Mouse (Mus musculus) Muller cell, postnatal 12 days (primary cell): Measurements from ENCODE around the gene Syngr4.
"Not testable (repeated sequence)": the region's sequence is repeated elsewhere in the genome, so short reads cannot be mapped to it uniquely, and the experiment has no call there.

Experiments
- DNase-seq: peaks from one replicate; pipeline ENCODE4 v3.0.0-alpha.2; 2015; ENCODE audit errors: inconsistent ontology term

Gene Syngr4

DNA sequence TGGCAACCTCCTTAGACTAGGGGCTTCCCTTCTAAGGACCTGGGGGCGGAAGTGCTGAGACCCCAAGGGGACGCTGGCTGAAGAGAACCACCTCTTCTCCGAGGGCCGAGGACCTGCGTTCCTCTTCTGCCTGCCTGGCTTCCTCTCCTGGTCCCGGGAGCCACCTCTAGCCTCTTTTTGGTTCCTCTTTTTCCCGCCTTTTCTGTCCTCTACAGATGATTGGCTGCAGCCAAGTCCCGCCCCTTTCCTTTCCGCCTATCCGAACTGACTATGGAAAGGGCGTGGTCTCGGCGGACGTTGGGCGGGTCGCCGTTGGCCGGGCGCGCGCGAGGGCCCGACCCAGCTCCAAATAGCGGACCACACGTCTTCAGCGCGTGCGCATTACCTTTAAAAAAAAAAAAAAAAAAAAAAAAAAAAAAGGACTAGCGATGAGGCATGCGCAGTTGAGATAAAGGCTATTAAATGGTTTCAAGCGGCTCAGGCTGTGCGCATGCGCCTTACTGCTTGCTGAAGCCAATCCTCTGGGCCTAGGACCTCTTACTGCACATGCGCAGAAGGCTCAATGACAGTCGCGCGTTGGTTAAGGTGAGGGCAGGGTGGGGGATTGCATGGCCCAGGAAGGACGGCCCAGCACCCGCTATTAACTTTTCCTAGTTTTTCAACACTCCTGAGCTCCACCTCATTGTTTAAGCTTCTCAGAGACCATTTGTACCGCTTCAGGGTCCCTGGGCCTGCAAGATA is at the start of gene Syngr4, which contains the start of gene Tmem143:
Gene Syngr4, minus strand, starts transcription at position 198 of the 741 bp plus-strand sequence.
Gene Tmem143, plus strand, starts transcription at position 425 of the 741 bp plus-strand sequence.
- peak; percentile 96 for DNase-seq

DNA sequence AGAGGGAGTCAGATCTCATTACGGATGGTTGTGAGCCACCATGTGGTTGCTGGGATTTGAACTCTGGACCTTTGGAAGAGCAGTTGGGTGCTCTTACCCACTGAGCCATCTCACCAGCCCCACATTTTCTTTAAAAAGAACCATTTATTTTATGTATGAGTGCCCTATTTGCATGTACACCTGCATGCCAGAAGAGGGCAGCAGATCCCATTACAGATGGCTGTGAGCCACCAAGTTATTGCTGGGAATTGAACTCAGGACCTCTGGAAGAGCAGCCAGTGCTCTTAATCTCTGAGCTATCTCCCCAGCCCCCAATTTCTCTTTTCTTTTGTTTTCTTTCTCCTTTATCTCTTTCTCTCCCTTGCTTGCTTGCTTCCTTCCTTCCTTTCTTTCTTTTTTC is 46.8 kb upstream of the Syngr4 start:
- DNase-seq, result not testable (repeated sequence)

DNA sequence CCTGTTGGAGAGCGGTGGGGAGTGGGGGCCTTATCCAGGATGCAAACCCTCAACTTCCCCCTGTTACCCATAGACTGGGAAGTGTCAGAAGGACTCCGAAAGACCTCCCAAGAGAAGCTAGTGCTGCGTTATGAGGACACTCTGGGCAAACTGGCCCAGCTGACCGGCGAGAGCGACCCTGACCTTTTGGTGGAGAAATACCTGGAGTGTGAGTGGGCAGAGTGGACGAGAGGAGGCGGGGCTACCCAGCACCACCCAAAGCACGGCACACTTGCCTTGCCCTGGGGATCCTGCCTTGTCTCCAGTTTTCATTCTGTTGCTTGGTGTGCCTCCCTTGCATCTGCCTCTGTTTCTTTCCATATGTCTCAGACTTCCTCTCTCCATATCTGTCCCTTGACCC is 45.5 kb upstream of the Syngr4 start:
- DNase-seq, result no peak

DNA sequence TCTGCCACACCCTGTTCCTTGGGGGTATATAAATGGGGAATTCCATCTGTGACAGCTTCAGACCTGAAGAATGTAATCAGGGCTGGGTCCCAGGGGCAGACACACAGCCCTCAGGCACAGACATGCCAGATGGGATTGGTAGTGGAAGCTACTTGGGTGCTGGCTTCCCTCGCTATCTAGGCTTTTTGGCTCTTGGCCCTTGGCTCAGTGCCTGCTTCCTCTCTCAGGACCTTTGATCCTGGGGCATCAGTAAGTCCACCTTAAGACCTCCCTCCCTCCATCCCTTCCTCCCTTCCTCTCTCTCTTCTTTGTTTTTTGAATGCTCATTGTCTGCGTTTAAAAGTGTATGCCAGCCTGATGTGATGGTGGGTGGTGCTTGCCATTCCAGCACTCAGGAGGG is 43.3 kb upstream of the Syngr4 start:
- DNase-seq, result no peak

DNA sequence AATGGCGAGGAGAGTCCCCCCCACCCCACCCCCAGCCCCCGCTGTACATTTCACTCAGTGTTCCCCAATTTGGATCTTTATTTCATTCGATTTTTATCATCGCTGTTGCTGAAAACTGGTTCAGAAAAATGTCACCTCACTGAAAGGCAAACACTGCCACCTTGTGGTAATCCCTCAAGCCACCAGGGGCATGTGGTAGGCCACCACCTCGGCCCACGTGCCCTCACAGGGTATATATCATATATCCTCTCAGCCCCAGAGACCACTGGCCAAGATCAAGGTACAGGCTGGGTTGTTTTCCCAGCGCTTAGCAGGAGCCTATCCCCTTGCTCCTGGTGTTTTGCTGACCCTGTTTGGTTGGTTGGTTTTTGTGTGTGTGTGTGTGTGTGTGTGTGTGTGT is 38.6 kb upstream of the Syngr4 start:
- peak; percentile 51 for DNase-seq

DNA sequence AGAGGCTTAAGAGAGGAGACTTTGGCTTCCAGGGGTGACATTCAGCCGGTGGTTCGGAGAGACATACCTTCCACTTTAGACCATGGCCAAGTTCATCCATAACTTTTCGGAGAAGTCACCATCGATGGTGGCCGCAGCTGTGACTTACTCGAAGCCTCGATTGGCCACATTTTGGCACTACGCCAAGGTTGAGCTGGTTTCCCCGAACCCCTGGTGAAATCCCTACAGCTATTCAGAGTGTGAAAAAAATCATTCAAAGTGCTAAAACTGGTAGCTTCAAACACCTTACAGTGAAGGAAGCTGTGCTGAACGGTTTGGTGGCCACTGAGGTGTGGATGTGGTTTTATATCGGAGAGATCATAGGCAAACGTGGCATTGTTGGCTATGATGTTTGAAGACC is 37.3 kb upstream of the Syngr4 start:
- not testable (repeated sequence) for DNase-seq

DNA sequence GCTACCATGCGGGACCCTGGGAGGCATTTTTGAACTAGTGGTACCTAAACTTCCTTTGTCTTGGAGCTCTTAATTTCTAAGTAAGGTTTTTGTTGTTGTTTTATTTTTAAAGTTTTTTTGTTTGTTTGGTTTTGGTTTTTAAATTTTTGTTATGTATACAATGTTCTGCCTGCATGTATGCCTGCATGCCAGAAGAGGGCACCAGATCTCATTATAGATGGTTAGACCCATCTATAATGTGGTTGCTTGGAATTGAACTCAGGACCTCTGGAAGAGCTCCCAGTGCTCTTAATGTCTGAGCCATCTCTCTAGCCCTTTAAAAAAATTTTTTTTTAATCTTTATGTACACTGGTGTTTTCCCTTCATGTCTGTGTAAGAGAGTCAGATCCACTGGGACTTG is 33.2 kb upstream of the Syngr4 start:
- DNase-seq, result no peak

DNA sequence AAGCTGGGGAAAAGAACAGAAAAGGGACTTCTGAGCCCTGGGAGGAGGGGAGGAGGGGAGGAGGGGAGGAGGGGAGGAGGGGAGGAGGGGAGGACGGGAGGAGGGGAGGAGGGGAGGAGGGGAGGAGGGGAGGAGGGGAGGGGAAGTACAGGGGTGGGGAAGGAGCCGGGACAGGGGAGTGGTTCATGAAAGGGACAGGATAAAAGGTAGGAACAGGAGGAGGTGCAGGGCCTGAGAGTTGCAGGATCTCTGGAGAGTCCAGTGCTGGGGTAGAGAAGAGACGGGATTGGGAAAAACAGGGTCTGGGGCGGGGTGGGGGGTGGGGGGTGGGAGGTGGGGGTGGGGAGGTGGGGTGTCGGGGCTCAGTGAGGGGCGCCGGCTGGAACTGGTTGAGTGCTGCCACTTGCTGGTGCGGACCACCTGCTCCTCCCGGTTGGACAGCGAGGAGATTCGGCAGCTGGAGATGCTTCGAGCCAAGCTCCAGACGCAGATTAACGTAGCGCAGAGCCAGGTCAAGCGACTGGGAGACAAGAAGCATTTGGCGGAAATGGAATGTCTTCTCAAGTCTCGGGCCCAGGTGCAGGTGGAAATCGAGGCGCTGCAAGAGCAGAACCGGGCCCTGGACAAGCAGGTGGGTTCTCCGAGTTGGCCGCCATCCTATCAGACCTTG is 32.2 kb upstream of the Syngr4 start:
- no peak for DNase-seq

DNA sequence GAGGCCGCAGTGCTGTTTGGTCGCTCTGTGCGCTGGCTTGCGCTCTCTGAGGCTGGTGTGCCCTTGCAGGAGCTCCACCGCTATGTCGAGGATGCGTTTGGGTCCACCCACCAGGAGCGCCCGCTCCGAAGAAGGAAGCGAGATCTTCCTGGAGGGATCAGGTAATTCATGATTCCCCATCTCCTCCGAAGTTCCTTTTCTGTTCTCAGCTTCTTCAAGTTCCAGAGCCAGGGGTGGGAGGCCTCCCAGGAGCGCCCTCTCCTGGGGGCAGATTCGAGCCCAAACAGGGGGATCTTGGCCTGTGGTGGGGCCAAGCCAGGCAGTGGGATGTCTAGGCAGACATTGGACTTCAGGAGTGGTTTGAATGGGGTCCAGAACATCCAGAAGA is 27.9 kb upstream of the Syngr4 start:
- DNase-seq, result no peak

DNA sequence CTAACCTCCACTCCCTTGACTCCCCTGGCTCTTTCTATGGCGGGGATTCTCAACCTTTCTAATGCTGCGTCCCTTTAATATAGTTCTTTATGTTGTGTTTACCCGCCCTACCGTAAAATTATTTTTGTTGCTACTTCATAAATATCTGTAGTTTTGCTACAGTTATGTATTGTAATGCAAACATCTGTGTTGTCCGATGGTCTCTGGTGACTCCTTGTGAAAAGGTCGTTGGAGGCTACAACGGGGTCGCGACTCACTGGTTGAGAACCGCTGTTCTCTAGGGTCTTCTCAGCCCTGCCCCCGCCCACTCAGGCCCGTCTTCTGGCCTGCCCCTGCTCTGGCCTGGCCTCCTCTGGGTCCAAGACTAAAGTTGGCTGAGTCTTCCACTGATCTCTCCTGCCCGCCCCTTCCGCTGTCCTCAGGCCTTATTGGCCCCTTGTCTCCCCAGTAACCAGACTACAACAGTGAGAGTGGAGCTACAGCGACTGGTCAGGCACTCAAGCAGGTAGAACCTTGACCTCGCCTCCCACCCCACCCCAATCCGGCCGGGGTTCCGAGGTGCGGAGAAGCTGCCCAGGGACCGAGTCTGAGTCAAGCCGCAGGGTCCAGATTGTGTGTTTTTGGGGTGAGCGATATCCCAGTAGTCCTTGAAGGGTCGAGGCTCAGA is 27.4 kb upstream of the Syngr4 start, which contains the start of gene Ccdc114:
Gene Ccdc114, plus strand, starts transcription at position 311 of the 667 bp plus-strand sequence.
- DNase-seq, result peak; percentile 58

DNA sequence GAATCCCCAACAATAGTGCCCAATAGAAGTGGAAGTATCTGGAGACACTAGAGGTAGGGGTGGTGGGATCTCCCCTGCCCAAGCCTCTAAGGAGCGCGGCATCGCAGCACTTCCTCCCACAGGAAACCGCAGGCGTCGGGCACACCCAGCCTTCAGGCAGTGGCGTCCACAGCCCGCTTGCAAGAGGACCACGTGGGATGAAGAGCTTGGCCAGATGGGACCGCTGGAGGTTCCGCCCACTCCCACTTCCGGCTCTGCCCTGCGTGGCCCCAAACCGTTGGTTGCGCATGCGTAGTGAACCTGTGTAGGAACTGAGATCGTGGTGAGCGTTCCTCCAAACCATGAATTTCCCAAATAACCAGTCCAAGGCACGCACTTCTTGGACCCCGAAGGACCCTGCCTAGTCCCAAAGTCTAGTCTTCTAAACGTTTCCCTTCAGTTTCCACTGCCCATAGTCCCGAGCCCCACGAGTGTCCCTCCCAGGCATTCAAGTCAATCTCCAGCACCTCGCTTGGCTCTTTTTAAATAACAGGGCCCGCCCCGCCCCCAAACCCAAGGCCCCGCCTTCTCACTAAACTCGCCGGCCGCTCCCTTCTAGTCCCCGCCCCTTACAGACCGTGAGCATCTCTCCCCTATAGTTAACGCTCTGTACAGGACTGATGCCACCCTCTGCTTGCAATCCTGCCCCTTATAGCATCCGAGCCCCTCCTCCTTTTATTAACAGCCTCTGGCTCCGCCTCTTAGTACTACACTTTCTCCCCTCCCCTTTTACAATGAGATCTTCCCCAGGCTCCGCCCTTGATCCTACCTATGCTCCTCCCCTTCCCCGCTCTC is 26.6 kb upstream of the Syngr4 start:
- DNase-seq, result peak; percentile 96

DNA sequence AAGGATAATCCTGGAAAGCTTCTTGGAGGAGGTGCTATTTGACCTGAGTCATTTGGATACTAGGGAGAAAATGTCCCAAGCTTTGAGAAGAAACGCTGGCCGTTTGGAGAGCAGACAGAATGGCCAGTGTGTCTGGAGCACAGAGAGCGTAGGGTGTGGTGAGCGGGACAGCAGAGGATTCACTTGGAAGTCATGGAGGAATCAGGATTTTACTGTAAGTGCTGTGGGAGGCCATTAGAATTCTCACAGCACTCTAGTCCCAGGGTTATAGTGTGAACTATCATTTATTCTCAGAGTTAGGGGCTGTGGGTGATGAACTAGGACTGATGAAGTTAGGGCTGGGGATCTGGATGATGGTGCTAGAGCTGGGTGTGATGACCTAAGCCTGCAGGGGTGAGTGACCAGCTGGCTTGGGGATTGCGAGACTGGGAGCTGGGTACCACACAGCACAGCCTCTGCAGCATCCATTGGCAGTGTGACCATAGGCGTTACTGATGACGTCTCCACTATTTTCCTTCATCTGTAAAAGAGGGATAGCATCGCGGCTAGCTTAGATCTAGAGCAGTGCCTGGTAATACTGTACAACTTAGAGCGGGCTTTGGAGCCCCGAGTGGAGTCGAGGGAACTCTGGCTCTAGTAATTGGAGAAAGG is 25.6 kb upstream of the Syngr4 start:
- DNase-seq, result no peak

DNA sequence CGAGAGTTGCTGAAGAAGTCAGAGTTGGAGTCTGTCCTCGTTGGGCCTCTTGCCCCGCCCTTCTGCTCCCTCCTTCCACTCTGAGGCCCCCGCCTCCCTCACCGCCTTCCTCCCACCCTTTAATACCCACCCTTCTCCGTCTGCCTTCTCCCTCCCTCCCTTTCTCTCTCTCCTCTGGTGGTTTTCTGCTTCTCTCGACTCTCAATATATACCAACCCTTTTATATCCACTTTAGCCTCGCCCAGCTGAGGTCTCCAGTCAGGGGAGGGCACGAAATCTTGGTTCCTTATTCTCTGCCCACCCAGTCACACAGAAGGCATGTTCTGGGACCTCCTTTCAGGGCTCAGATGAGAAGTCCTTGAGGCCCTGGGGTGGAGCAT is 24.7 kb upstream of the Syngr4 start, which contains the start of gene Emp3:
Gene Emp3, minus strand, starts transcription at position 163 of the 380 bp plus-strand sequence.
- DNase-seq, result no peak

DNA sequence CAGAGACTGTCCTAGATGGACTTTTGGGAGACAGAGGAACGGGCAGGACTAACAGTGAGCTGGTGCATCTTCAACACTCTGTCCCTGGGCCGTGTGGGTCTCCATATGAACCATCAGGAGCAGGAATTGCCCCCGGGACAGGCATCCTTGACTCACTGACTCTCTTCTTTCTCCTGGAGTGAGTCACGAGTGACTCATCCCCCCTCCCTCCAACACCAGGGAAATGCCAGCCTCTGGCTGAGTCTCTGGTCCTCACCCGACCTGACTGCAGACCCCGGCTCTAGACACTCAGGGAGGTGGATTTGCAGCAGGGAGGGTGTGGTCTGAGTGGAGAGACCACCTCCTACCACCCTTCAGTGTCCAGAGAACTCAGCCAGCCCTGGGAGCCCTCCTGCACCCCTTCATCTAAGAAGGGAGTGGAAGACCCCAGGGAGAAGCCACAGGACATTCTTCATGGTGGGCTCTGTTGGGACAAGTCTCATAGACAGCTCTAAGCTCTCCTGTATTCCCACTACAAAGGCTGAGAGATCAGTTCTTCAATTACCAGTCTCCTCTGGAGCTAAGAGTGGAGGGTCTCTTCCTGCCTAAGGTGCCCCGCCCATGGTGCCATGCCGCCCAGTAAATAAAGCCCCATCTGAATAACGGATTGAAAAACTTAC is 24.2 kb upstream of the Syngr4 start:
- DNase-seq, result peak; percentile 89

DNA sequence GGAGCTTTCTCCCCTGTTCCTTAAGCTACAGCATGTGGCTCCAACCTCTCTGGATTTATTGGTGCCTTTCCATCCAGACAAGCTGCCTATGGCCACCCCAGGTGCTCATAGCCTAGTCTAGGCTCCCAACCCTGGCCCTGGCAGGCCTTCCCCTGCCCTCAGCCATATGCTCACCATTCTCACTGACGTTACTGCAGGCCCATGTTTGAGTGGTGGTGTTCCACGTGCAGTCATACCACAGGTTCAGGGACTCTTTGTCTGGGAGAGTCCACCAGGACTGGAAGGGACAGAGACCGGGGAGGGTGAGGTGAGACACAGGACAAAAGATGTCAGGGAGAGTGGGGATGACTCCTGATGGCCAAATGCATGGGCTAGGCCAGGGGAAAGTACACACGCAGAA is 23.2 kb upstream of the Syngr4 start:
- DNase-seq, result no peak

DNA sequence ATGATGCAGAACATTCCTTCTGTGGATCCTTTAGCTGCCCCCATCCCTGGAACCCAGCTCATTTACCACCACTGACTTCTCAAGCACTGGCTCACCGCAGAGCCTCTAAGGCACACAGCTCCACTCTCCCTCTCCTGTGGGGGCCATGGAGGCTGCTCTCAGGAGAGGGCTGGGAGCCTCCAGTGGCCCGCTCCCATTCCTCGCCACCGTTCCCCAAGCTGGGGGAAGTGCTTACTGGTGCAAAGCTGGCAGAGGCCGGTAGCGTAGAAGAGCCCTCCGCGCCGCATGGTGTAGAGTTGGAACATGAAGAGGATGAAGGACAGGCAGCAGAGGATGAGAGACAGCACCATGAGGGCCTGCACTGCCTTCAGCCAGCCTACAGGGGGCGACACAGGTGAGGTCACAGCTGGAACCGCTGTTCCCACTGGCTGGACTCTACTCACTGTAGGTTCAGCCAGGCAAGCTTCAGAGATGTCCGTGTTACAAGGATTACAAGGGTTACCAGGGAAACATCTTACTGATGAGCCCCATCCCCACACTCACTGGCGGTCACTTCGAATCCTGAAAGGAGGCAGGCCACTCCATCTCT is 22.7 kb upstream of the Syngr4 start:
- DNase-seq, result no peak

DNA sequence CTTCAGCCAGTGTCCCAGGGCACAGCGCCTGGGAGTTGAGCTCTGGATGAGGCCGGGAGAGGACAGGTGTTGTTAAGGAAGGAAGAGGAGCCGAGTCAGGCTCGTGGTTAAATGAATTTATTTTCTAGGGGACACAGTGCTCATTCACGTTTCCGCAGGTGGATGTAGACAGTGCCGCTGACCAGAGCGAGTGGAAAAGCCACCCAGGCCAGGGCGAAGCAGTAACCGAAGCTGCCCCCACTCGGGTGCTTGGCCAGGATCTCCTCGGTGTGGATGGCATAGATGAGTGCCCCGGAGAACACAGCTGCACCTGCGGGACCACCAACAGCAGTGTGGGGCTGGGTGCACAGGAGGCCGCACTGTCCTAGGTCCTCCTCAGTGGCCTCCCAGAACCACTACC is 21.4 kb upstream of the Syngr4 start:
- DNase-seq, result no peak

DNA sequence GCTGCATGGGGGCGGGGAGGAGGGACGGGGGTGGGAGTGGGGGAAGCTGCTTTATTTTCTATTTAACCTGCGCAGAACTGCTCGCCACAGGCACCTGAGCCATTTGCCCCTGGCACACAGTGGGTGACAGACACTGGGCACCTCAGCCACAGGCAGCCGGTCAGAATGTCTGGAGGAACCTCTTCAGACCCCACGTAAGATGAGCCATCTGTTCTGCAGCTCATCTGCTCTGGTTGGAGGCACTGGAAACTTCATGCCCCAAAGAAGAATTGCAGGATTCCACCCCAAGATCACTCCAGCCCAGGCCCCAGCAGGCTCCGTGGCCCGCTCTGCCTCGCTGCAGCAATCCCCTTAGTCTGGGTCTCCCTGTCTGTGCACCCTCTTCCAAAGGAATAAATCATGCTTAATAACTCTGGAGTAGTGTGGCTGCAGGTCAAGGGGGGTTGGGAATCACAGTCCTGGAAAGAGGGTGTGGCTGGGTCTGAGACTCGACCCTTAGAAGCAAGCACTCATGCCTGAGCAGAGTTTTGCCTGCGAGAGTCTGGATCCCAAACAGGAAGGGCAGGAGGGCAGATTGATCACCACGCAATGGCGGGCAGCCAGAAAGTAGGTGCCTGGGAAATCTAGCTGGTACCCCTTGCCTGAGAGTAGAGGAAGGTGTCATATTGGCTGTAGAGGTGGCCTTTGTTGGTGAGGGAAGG is 20.6 kb upstream of the Syngr4 start:
- no peak for DNase-seq
